Mouse (Mus musculus) liver, embryonic 13.5 days (tissue): ENCODE results near the gene Herpud2. TPM values are rescaled to one million over a fixed set of nuclear protein-coding genes. Genes with fewer than 3 reads are reported as not detected.

Experiments
- ATAC-seq: fragments of 200-750 bp; cut with Nextera tagmentation; 2 replicates; pipeline ENCODE4 v1.8.0; 2017; ENCODE audit warnings: low read depth, mild to moderate bottlenecking, moderate number of reproducible peaks, moderate library complexity
- DNase-seq: peaks from one replicate; pipeline ENCODE4 v3.0.0; 2022
- H3K27ac ChIP-seq: fragments of 300-500 bp; sonication (generic); 2 replicates; pipeline ENCODE4 v1.5.1; 2015; ENCODE audit warnings: moderate library complexity, mild to moderate bottlenecking, inconsistent platforms
- H3K27me3 ChIP-seq: fragments of 300-500 bp; sonication (generic); 2 replicates; pipeline ENCODE4 v1.6.1; 2015; ENCODE audit warnings: mild to moderate bottlenecking, inconsistent platforms
- H3K36me3 ChIP-seq: fragments of 300-500 bp; sonication (generic); 2 replicates; pipeline ENCODE4 v1.6.1; 2015; ENCODE audit warnings: mild to moderate bottlenecking, inconsistent platforms
- H3K4me1 ChIP-seq: fragments of 300-500 bp; sonication (generic); replicated peaks from 2 replicates; pipeline ENCODE4 v1.6.1; 2015; ENCODE audit warnings: inconsistent platforms
- H3K4me2 ChIP-seq: fragments of 300-500 bp; sonication (generic); 2 replicates; pipeline ENCODE4 v1.6.1; 2015; ENCODE audit warnings: inconsistent platforms, mild to moderate bottlenecking, moderate library complexity
- H3K4me3 ChIP-seq: fragments of 300-500 bp; sonication (generic); replicated peaks from 2 replicates; pipeline ENCODE4 v1.5.1; 2015; ENCODE audit warnings: mild to moderate bottlenecking, inconsistent platforms
- H3K9ac ChIP-seq: fragments of 300-500 bp; sonication (generic); 2 replicates; pipeline ENCODE4 v1.6.1; 2015; ENCODE audit warnings: mild to moderate bottlenecking, inconsistent platforms
- H3K9me3 ChIP-seq: fragments of 300-500 bp; sonication (generic); replicated peaks from 2 replicates; pipeline ENCODE4 v1.6.1; 2016; ENCODE audit warnings: inconsistent platforms
- WGBS: fragments of 180-500 bp; shearing (Covaris S2); methylation state at CpG from one replicate; pipeline ENCODE4 v1.1.7; 2015; ENCODE audit not compliant: insufficient replicate concordance; 5-methylcytosine and 5-hydroxymethylcytosine counted together
- polyA plus RNA-seq: library from polyadenylated mRNA; unstranded; fragments of >200 nt; fragmentation: Nextera tagmentation; extraction: Ambion mirVana; gene quantifications from 2 replicates; pipeline ENCODE4 v1.2.1, GENCODE M21; 2015

Gene Herpud2
- polyA plus RNA-seq, 1 experiment from 2014 or later, result 13.5 TPM

DNA sequence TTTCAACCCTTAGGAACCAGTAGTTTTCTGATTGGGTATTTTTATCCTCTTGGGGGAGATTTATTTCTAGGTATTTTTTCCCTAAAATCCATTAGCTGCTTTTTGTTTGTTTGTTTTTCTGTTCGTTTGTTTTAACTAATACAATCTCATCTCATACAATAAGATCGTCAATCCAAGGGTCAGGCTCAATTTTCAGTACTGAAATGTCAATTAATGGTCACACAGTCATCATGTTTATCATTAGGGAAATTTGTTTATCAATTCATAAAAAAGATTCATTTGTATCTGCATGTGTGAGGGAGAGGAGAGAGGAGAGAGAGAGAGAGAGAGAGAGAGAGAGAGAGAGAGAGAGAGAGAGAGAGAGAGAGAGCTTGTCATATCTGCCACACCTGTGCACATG is 62.5 kb downstream of the Herpud2 start, which contains the start of gene Gm10181:
Gm10181 (plus strand) TSS at position 301 of the 400 bp plus-strand sequence.
- H3K4me1 ChIP-seq, result no peaks in the 10 kb centered on the region
- H3K9ac ChIP-seq, result no peak within 1 kb of the TSS
- WGBS, result 60% methylated on average over 2 of the region's 2 CpGs
- no peak within 1 kb of the TSS for H3K4me3 ChIP-seq
- H3K27me3 ChIP-seq, result no peaks in the 10 kb centered on the region
- no peak within 1 kb of the TSS for H3K27ac ChIP-seq
- ATAC-seq (no peak), DNase-seq (no peak)
- no peaks in the 10 kb centered on the region for H3K9me3 ChIP-seq
- H3K4me2 ChIP-seq, result no peak within 1 kb of the TSS
- no peaks in the 10 kb centered on the region for H3K36me3 ChIP-seq

DNA sequence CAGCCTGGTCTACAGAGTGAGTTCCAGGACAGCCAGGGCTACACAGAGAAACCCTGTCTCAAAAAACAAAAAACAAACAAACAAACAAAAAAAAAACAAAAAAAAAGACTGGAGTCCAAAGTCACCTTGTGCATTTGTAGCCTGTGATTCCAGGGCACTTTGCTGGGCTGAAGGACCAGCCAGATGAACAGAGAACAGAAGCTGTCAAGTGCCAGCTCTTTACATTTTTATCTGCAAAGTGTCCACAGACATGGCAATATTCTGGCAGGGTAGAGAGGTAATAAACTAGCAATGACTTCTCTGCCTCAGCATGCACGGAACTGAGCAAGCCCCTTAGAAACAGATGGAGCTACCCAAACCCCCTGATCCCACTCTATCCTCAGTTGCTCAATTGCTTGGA is 75.1 kb downstream of the Herpud2 start:
- Histone ChIP-seq H3K9ac (no peak overlapping the region), H3K4me1 (0 out of 2 replicates have a peak, but pooled peaks cover 5% of the 10 kb centered on the region), H3K27ac (no peak overlapping the region), H3K4me3 (no peak overlapping the region), H3K9me3 (no peaks in the 10 kb centered on the region), H3K36me3 (no peaks in the 10 kb centered on the region), H3K4me2 (no peak overlapping the region), H3K27me3 (no peaks in the 10 kb centered on the region)
- 63% methylated on average over 1 of the region's 1 CpGs for WGBS
- ATAC-seq (no peak), DNase-seq (no peak)

DNA sequence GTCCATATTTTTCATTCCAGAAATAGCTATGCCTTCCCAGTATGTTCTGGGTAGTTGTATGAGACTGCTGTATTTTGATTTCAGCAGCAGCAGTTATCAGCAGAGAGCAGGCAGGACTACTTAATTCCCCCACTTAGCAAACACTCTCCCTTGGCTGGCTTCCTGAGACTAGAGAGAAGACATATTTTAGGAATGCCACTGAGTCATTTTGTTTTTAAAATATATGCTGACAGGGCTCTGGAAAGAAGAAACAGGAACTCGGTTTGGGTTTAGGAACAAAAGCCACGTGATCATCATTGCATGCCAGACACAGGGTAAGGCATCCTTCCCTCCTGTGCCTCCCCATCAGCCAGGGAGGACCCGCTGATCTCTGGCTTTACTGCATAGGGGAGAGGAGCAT is 75.6 kb downstream of the Herpud2 start:
- Histone ChIP-seq H3K27ac (no peak overlapping the region), H3K4me2 (no peak overlapping the region), H3K4me1 (0 out of 2 replicates have a peak, but pooled peaks cover 5% of the 10 kb centered on the region), H3K9ac (no peak overlapping the region), H3K27me3 (no peaks in the 10 kb centered on the region), H3K4me3 (no peak overlapping the region), H3K9me3 (no peaks in the 10 kb centered on the region), H3K36me3 (no peaks in the 10 kb centered on the region)
- no peak for ATAC-seq
- 21% methylated on average over 3 of the region's 3 CpGs for WGBS
- DNase-seq, result no peak

DNA sequence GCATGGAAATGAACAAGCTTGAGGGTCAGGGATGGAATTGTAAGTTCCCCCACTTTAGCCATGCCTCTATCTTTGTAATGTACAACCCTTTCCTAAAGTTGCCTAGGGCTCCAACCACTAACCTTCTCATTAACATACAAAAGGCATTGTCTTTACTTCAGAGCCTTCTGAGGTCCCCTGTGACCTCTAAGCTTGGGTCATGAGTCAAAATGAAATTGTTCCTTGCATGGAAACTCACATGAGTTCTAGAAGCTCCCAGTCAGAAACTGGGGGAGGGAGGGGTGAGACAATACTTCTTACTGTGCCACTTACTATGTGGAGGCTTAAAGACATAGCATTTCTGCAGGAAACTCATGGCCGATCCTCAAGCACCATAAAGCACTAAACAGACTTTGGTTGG is 79.0 kb downstream of the Herpud2 start:
- no peak overlapping the region for H3K4me3 ChIP-seq
- ATAC-seq (no peak), DNase-seq (no peak)
- no peak overlapping the region for H3K4me2 ChIP-seq
- 0 out of 2 replicates have a peak, but pooled peaks cover 5% of the 10 kb centered on the region for H3K4me1 ChIP-seq
- H3K27me3 ChIP-seq, result no peaks in the 10 kb centered on the region
- H3K36me3 ChIP-seq, result no peaks in the 10 kb centered on the region
- H3K9me3 ChIP-seq, result no peaks in the 10 kb centered on the region
- H3K9ac ChIP-seq, result no peak overlapping the region
- 64% methylated on average over 1 of the region's 1 CpGs for WGBS
- no peak overlapping the region for H3K27ac ChIP-seq

GRCm38 (mm10) chr9:25058726-25059125 is 92.9 kb downstream of the Herpud2 start:
- H3K9ac ChIP-seq, result no peak overlapping the region
- no peaks in the 10 kb centered on the region for H3K36me3 ChIP-seq
- H3K4me1 ChIP-seq, result no peaks in the 10 kb centered on the region
- no peak for ATAC-seq
- 19% methylated on average over 2 of the region's 3 CpGs for WGBS
- H3K4me3 ChIP-seq, result no peak overlapping the region
- H3K27me3 ChIP-seq, result no peaks in the 10 kb centered on the region
- no peak overlapping the region for H3K4me2 ChIP-seq
- DNase-seq, result no peak
- no peak overlapping the region for H3K27ac ChIP-seq
- H3K9me3 ChIP-seq, result no peaks in the 10 kb centered on the region

Other genes with a start within 250 kb of the Herpud2 start
- not detected in 2 replicates for gene Gm10181, start 62.4 kb downstream of the Herpud2 start, polyA plus RNA-seq
- gene Sept7, start 100.6 kb upstream of the Herpud2 start, polyA plus RNA-seq, result 110 and 137 TPM in 2 replicates